Mouse (Mus musculus): Measurements from ENCODE around the gene Cdc27.

The Cdc27 gene

GRCm38 (mm10) chr11:104481971-104482370 is 68.4 kb downstream of the Cdc27 start:
- DNase-seq (ENCODE audit: low spot score in 2 of 2): no peak

- no peak for DNase-seq (ENCODE audit: low spot score in 2 of 2)
These were observed 70.9 kb downstream of the Cdc27 start for GRCm38 (mm10) chr11:104479505-104479904.

- DNase-seq (ENCODE audit: low spot score in 2 of 2): peak; percentile 90 to 92
These were observed 81.0 kb downstream of the Cdc27 start for GRCm38 (mm10) chr11:104469371-104469835.

- DNase-seq (ENCODE audit: low spot score in 2 of 2): peak in 1 of 2 experiments; percentile 11
These were observed 81.6 kb downstream of the Cdc27 start, which contains the start of gene Kansl1 for GRCm38 (mm10) chr11:104468751-104469268. Kansl1 (minus strand) TSS chr11:104468861.

GRCm38 (mm10) chr11:104467698-104468097 is 82.7 kb downstream of the Cdc27 start:
- no peak for DNase-seq (ENCODE audit: low spot score in 2 of 2)

- peak; percentile 54 to 71 for DNase-seq (ENCODE audit: low spot score in 2 of 2)
These were observed 88.9 kb downstream of the Cdc27 start for GRCm38 (mm10) chr11:104461551-104461950.

GRCm38 (mm10) chr11:104459671-104460070 is 90.7 kb downstream of the Cdc27 start:
- DNase-seq (ENCODE audit: low spot score in 2 of 2): no peak

- no peak for DNase-seq (ENCODE audit: low spot score in 2 of 2)
These were observed 91.9 kb downstream of the Cdc27 start for GRCm38 (mm10) chr11:104458507-104458906.
